Mouse (Mus musculus): ENCODE data around the gene Lrrc25. TPM values are rescaled to one million over a fixed set of nuclear protein-coding genes. Genes with fewer than 3 reads are reported as not detected.

The Lrrc25 gene
- total RNA-seq, 1 experiment = 0.13 TPM

DNA sequence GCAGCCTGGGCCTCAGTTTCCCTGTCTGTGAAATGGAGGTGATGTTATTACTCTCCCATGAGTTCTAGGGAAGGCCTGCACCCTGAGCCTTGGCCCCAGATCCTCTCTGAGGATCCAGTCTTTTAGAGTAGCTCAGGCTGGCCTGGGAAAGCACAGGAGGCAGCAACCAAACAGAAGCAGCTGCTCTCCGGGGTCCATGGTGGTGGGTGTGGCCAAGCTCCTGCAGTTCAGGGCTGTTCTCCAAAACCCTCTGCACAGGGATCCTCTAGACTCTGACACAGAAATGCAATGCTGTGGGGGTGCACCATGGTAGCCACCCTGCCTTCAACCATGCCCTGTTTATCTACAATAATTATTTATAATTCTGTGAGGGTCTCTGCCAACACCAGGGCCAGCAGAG is 2.2 kb upstream of the Lrrc25 start:
- H3K4me3 ChIP-seq (ENCODE audit: insufficient read depth in 1 of 2, low read depth in 1 of 2, low read length in 2 of 2, poor library complexity in 1 of 2, severe bottlenecking in 1 of 2) = no peak overlapping the region
- H3K4me1 ChIP-seq (ENCODE audit: control insufficient read depth in 2 of 2, insufficient read depth in 2 of 2, low read length in 2 of 2, poor library complexity in 1 of 2) = peaks cover 2 to 21% of the 10 kb centered on the region in 2 experiments; a peak in 2 of 4 replicates
- DNase-seq (ENCODE audit: low read depth, low spot score) = no peak
- no peak overlapping the region for H3K27ac ChIP-seq (ENCODE audit: insufficient read depth, low read depth, low read length, poor library complexity, severe bottlenecking)
- in situ Hi-C loops (cut with MboI; ENCODE audit: low sequenced_read_pairs in 2 of 2, unreplicated experiment in 2 of 2) = no loop called here
- TF ChIP-seq ZNF384 (IDR thresholded peaks at IDR 0.05; ENCODE audit: low read depth, low read length) = no peak
- no peak for TF ChIP-seq CHD2 (IDR thresholded peaks at IDR 0.05; ENCODE audit: low read depth, low read length)
- TF ChIP-seq ZC3H11A (IDR thresholded peaks at IDR 0.05; ENCODE audit: borderline replicate concordance, low read depth, low read length) = no peak
- TF ChIP-seq HCFC1 (IDR thresholded peaks at IDR 0.05; ENCODE audit: borderline replicate concordance, insufficient read depth, low read length) = no peak
- no peak for TF ChIP-seq MAFK (IDR thresholded peaks at IDR 0.05; ENCODE audit: insufficient read depth, low read depth, low read length)
- no peaks in the 10 kb centered on the region for H3K9me3 ChIP-seq (ENCODE audit: control insufficient read depth, insufficient read depth, low read depth, low read length)
- no peaks in the 10 kb centered on the region for H3K36me3 ChIP-seq (ENCODE audit: control insufficient read depth, insufficient read depth, low read length, poor library complexity, severe bottlenecking)
- no peak overlapping the region for H3K9ac ChIP-seq (ENCODE audit: insufficient read depth, low read depth, low read length, poor library complexity, severe bottlenecking)

DNA sequence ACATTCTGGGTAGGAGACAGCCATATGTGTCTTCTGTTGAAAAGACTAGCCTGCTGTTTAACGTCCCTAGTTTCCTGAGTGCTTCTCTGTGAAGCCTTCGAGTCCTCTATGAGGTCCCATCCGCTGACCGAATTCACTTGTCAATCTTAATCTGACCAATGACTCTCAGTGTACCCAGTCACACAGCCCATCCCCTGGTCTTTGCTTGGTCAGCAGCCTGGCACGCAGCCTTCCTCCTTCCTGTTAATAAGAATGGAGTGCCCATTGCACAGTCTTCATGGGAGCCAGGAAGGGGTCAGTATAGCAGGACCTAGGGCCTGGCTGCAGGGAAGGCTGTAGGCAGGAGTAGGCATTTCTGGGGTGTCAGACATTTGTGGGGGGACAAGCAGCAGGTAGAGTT is 1.5 kb upstream of the Lrrc25 start:
- in situ Hi-C loops (cut with MboI; ENCODE audit: low sequenced_read_pairs in 2 of 2, unreplicated experiment in 2 of 2) = no loop called here
- DNase-seq (ENCODE audit: low read depth, low spot score) = no peak
- Histone ChIP-seq H3K9ac (ENCODE audit: insufficient read depth, low read depth, low read length, poor library complexity, severe bottlenecking) (no peak overlapping the region), H3K4me1 (ENCODE audit: control insufficient read depth in 2 of 2, insufficient read depth in 2 of 2, low read length in 2 of 2, poor library complexity in 1 of 2) (peaks cover 2 to 19% of the 10 kb centered on the region in 2 experiments; a peak in 2 of 4 replicates), H3K4me3 (ENCODE audit: insufficient read depth in 1 of 2, low read depth in 1 of 2, low read length in 2 of 2, poor library complexity in 1 of 2, severe bottlenecking in 1 of 2) (no peak overlapping the region), H3K9me3 (ENCODE audit: control insufficient read depth, insufficient read depth, low read depth, low read length) (no peaks in the 10 kb centered on the region), H3K27ac (ENCODE audit: insufficient read depth, low read depth, low read length, poor library complexity, severe bottlenecking) (no peak overlapping the region), H3K36me3 (ENCODE audit: control insufficient read depth, insufficient read depth, low read length, poor library complexity, severe bottlenecking) (no peaks in the 10 kb centered on the region)
- TF ChIP-seq MAFK (IDR thresholded peaks at IDR 0.05; ENCODE audit: insufficient read depth, low read depth, low read length) (no peak), ZC3H11A (IDR thresholded peaks at IDR 0.05; ENCODE audit: borderline replicate concordance, low read depth, low read length) (no peak), CHD2 (IDR thresholded peaks at IDR 0.05; ENCODE audit: low read depth, low read length) (no peak), ZNF384 (IDR thresholded peaks at IDR 0.05; ENCODE audit: low read depth, low read length) (no peak), HCFC1 (IDR thresholded peaks at IDR 0.05; ENCODE audit: borderline replicate concordance, insufficient read depth, low read length) (no peak)

DNA sequence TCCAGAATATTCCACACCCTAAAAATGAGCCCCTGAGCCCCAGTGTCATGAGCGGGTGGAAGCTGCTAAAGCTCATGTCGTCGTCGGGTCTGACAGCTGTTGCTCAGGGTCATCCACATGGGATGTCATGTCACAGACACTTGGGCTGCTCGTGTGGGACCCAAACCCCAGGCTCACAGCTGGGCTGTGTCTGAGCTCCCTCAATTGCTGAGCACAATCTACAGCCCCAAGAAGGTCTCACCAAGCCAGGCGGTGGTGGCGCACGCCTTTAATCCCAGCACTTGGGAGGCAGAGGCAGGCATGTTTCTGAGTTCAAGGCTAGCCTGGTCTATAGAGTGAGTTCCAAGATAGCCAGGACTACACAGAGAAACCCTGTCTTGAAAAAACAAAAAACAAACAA is 674 bp upstream of the Lrrc25 start:
- H3K4me1 ChIP-seq (ENCODE audit: control insufficient read depth in 2 of 2, insufficient read depth in 2 of 2, low read length in 2 of 2, poor library complexity in 1 of 2) = peaks cover 2 to 22% of the 10 kb centered on the region in 2 experiments; a peak in 2 of 4 replicates

DNA sequence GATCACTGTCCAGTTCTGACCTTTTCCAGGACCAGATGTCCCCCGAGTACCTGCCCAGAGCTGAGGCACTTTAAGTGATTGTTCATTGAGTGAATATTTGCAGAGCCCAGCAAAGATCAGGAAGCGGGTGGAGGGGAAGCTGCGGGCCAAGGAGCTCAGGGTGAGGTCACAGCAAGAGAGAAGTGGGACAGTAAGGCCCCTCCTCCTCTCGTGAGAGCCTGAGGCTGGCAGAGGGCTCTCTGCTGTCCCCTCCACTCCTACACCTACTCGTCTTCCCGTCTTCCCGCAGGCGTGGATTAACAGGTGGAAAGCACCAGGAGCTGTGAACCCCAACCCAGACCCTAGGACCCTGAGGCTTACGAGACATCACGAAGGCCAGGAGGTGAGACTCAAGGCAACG is 690 bp downstream of the Lrrc25 start:
- Histone ChIP-seq H3K4me1 (ENCODE audit: control insufficient read depth in 2 of 2, insufficient read depth in 2 of 2, low read length in 2 of 2, poor library complexity in 1 of 2) (peaks cover 2 to 23% of the 10 kb centered on the region in 2 experiments; a peak in 2 of 4 replicates), H3K36me3 (ENCODE audit: control insufficient read depth, insufficient read depth, low read length, poor library complexity, severe bottlenecking) (no peaks in the 10 kb centered on the region), H3K27ac (ENCODE audit: insufficient read depth, low read depth, low read length, poor library complexity, severe bottlenecking) (no peak overlapping the region), H3K9ac (ENCODE audit: insufficient read depth, low read depth, low read length, poor library complexity, severe bottlenecking) (no peak overlapping the region), H3K4me3 (ENCODE audit: insufficient read depth in 1 of 2, low read depth in 1 of 2, low read length in 2 of 2, poor library complexity in 1 of 2, severe bottlenecking in 1 of 2) (no peak overlapping the region), H3K9me3 (ENCODE audit: control insufficient read depth, insufficient read depth, low read depth, low read length) (no peaks in the 10 kb centered on the region)
- DNase-seq (ENCODE audit: low read depth, low spot score) = no peak
- TF ChIP-seq CHD2 (IDR thresholded peaks at IDR 0.05; ENCODE audit: low read depth, low read length) = no peak
- TF ChIP-seq MAFK (IDR thresholded peaks at IDR 0.05; ENCODE audit: insufficient read depth, low read depth, low read length) = no peak
- TF ChIP-seq HCFC1 (IDR thresholded peaks at IDR 0.05; ENCODE audit: borderline replicate concordance, insufficient read depth, low read length) = no peak
- TF ChIP-seq ZNF384 (IDR thresholded peaks at IDR 0.05; ENCODE audit: low read depth, low read length) = no peak
- no peak for TF ChIP-seq ZC3H11A (IDR thresholded peaks at IDR 0.05; ENCODE audit: borderline replicate concordance, low read depth, low read length)
- in situ Hi-C loops (cut with MboI; ENCODE audit: low sequenced_read_pairs in 2 of 2, unreplicated experiment in 2 of 2) = no loop called here

More for the DNA sequence above, 674 bp upstream of the Lrrc25 start:
- TF ChIP-seq CHD2 (IDR thresholded peaks at IDR 0.05; ENCODE audit: low read depth, low read length) (no peak), ZNF384 (IDR thresholded peaks at IDR 0.05; ENCODE audit: low read depth, low read length) (no peak), HCFC1 (IDR thresholded peaks at IDR 0.05; ENCODE audit: borderline replicate concordance, insufficient read depth, low read length) (no peak), MAFK (IDR thresholded peaks at IDR 0.05; ENCODE audit: insufficient read depth, low read depth, low read length) (no peak), ZC3H11A (IDR thresholded peaks at IDR 0.05; ENCODE audit: borderline replicate concordance, low read depth, low read length) (no peak)
- H3K9me3 ChIP-seq (ENCODE audit: control insufficient read depth, insufficient read depth, low read depth, low read length) = no peaks in the 10 kb centered on the region
- DNase-seq (ENCODE audit: low read depth, low spot score) = no peak
- in situ Hi-C loops (cut with MboI; ENCODE audit: low sequenced_read_pairs in 2 of 2, unreplicated experiment in 2 of 2) = no loop called here
- H3K9ac ChIP-seq (ENCODE audit: insufficient read depth, low read depth, low read length, poor library complexity, severe bottlenecking) = no peak overlapping the region
- H3K36me3 ChIP-seq (ENCODE audit: control insufficient read depth, insufficient read depth, low read length, poor library complexity, severe bottlenecking) = no peaks in the 10 kb centered on the region
- H3K4me3 ChIP-seq (ENCODE audit: insufficient read depth in 1 of 2, low read depth in 1 of 2, low read length in 2 of 2, poor library complexity in 1 of 2, severe bottlenecking in 1 of 2) = no peak overlapping the region
- H3K27ac ChIP-seq (ENCODE audit: insufficient read depth, low read depth, low read length, poor library complexity, severe bottlenecking) = no peak overlapping the region

Data from ES-E14 (cell line).